Mouse (Mus musculus): ENCODE data around the gene 1110051M20Rik. TPM values are rescaled to one million over a fixed set of nuclear protein-coding genes. Genes with fewer than 3 reads are reported as not detected.

1110051M20Rik gene
- polyA plus RNA-seq, 1 experiment from 2014 or later, result 79.8 TPM

DNA sequence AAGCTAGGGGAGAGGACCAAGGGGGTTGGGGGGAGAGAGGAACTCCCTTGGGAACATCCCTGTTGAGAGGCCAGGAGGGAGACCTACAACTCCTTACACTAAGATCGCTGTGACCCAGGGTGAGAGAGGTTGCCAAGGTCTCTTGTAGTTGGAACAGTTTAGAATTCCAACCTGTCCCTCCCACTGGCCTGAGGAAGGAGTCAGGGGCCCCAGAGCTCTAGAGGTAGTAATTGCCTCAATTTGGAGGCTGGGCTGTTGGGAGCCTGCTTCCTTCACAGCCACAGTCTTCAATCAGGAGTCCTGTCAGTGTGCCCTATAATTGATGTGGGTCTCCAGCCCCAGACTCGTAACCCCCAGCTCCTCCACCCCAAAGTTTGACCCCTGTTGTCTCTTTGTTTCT is 17.7 kb upstream of the 1110051M20Rik start:
- Histone ChIP-seq H3K27ac (replicated peaks; ENCODE audit: low read depth, low read length) (no peak overlapping the region), H3K4me2 (ENCODE audit: low read depth, low read length) (0 out of 2 replicates have a peak overlapping the region, but pooled peaks have one; percentile 29), H3K27me3 (ENCODE audit: control insufficient read depth, insufficient read depth, low read length) (no peaks in the 10 kb centered on the region), H3K9ac (replicated peaks; ENCODE audit: low read length) (0 out of 2 replicates have a peak overlapping the region, but pooled peaks have one; percentile 1), H3K4me3 (ENCODE audit: low read depth, low read length) (no peak overlapping the region), H3K9me3 (replicated peaks; ENCODE audit: control insufficient read depth, low read length) (no peaks in the 10 kb centered on the region), H3K36me3 (replicated peaks; ENCODE audit: control insufficient read depth, insufficient read depth, low read depth, low read length) (no peaks in the 10 kb centered on the region), H3K4me1 (ENCODE audit: control insufficient read depth, insufficient read depth, low read length) (peaks cover 12% of the 10 kb centered on the region)
- ATAC-seq (replicated peaks; ENCODE audit: insufficient number of reproducible peaks, low FRiP score, low TSS enrichment, low read depth) (no peak), DNase-seq (ENCODE audit: low spot score) (peak; percentile 52)
- WGBS, result 7% methylated on average over 2 of the region's 2 CpGs

DNA sequence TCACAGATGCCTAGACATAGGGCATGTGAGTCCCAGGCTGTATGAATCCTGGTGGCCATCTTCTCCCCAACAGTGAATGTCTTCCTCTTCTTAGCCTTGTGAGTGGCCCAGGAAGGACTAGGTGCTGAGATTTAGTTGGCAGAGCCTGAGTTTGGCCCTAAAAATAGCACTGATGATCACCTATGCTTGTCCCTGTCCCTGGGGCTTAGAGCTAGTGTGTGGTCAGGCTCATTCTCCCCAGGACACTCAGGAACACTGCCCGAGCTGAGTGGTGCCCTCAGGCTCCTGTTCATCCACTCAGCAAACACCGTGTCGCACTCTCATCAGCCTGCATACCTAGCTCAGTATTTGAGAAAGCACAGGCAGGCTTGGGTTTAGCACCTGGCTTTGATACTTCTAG is 16.8 kb upstream of the 1110051M20Rik start:
- DNase-seq (ENCODE audit: low spot score), result no peak
- Histone ChIP-seq H3K27me3 (ENCODE audit: control insufficient read depth, insufficient read depth, low read length) (no peaks in the 10 kb centered on the region), H3K4me3 (ENCODE audit: low read depth, low read length) (no peak overlapping the region), H3K9me3 (replicated peaks; ENCODE audit: control insufficient read depth, low read length) (no peaks in the 10 kb centered on the region), H3K4me2 (ENCODE audit: low read depth, low read length) (0 out of 2 replicates have a peak overlapping the region, but pooled peaks have one; percentile 7), H3K27ac (replicated peaks; ENCODE audit: low read depth, low read length) (no peak overlapping the region), H3K4me1 (ENCODE audit: control insufficient read depth, insufficient read depth, low read length) (peaks cover 12% of the 10 kb centered on the region), H3K9ac (replicated peaks; ENCODE audit: low read length) (no peak overlapping the region), H3K36me3 (replicated peaks; ENCODE audit: control insufficient read depth, insufficient read depth, low read depth, low read length) (no peaks in the 10 kb centered on the region)
- no peak for ATAC-seq (replicated peaks; ENCODE audit: insufficient number of reproducible peaks, low FRiP score, low TSS enrichment, low read depth)
- WGBS, result 38% methylated on average over 3 of the region's 3 CpGs

DNA sequence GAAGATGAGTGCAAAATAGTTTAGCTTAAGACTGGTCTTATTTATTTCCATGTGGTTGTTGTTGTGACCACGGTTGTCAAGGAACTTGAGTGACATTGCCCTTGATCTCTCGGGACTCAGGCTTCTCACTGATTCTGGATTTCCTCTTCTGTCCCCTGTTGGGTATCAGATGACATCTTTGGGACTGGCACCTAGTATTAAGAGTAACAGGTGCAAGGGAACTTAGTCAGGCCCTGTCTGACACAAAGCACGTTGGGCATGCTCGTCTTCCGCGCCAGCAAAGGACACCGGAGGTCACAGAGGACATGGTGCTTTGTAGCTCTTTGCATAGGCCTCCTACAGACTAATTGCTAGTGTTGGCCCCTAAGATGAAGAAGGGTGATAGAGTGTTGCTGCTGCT is 16.3 kb upstream of the 1110051M20Rik start:
- Histone ChIP-seq H3K4me3 (ENCODE audit: low read depth, low read length) (no peak overlapping the region), H3K36me3 (replicated peaks; ENCODE audit: control insufficient read depth, insufficient read depth, low read depth, low read length) (no peaks in the 10 kb centered on the region), H3K4me2 (ENCODE audit: low read depth, low read length) (no peak overlapping the region), H3K27ac (replicated peaks; ENCODE audit: low read depth, low read length) (no peak overlapping the region), H3K27me3 (ENCODE audit: control insufficient read depth, insufficient read depth, low read length) (no peaks in the 10 kb centered on the region), H3K9me3 (replicated peaks; ENCODE audit: control insufficient read depth, low read length) (no peaks in the 10 kb centered on the region), H3K4me1 (ENCODE audit: control insufficient read depth, insufficient read depth, low read length) (peaks cover 12% of the 10 kb centered on the region), H3K9ac (replicated peaks; ENCODE audit: low read length) (no peak overlapping the region)
- no peak for DNase-seq (ENCODE audit: low spot score)
- 53% methylated on average over 7 of the region's 7 CpGs for WGBS
- ATAC-seq (replicated peaks; ENCODE audit: insufficient number of reproducible peaks, low FRiP score, low TSS enrichment, low read depth), result no peak

DNA sequence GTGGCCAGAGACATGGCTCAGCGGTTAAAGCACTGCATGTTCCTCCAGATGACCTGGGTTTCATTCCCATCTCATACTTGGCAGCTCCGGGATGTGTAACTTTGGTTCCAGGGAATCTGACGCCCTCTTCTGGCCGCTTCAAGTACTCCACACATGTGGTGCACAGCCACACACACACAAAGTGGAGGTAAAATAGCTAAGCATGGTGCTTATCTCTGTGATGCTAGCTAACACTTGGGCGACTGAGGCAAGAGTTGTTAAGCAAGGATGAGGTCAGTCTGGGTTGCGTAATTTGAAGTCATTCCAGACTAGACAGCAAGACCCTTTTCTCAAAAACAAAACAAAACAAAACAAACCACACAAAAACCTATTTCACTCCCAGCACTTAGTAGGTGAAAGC is 15.6 kb upstream of the 1110051M20Rik start:
- DNase-seq (ENCODE audit: low spot score) (no peak), ATAC-seq (replicated peaks; ENCODE audit: insufficient number of reproducible peaks, low FRiP score, low TSS enrichment, low read depth) (no peak)
- Histone ChIP-seq H3K9ac (replicated peaks; ENCODE audit: low read length) (no peak overlapping the region), H3K9me3 (replicated peaks; ENCODE audit: control insufficient read depth, low read length) (no peaks in the 10 kb centered on the region), H3K4me3 (ENCODE audit: low read depth, low read length) (no peak overlapping the region), H3K27ac (replicated peaks; ENCODE audit: low read depth, low read length) (no peak overlapping the region), H3K27me3 (ENCODE audit: control insufficient read depth, insufficient read depth, low read length) (no peaks in the 10 kb centered on the region), H3K4me1 (ENCODE audit: control insufficient read depth, insufficient read depth, low read length) (peaks cover 12% of the 10 kb centered on the region), H3K4me2 (ENCODE audit: low read depth, low read length) (no peak overlapping the region), H3K36me3 (replicated peaks; ENCODE audit: control insufficient read depth, insufficient read depth, low read depth, low read length) (no peaks in the 10 kb centered on the region)
- WGBS, result 94% methylated on average over 6 of the region's 6 CpGs

DNA sequence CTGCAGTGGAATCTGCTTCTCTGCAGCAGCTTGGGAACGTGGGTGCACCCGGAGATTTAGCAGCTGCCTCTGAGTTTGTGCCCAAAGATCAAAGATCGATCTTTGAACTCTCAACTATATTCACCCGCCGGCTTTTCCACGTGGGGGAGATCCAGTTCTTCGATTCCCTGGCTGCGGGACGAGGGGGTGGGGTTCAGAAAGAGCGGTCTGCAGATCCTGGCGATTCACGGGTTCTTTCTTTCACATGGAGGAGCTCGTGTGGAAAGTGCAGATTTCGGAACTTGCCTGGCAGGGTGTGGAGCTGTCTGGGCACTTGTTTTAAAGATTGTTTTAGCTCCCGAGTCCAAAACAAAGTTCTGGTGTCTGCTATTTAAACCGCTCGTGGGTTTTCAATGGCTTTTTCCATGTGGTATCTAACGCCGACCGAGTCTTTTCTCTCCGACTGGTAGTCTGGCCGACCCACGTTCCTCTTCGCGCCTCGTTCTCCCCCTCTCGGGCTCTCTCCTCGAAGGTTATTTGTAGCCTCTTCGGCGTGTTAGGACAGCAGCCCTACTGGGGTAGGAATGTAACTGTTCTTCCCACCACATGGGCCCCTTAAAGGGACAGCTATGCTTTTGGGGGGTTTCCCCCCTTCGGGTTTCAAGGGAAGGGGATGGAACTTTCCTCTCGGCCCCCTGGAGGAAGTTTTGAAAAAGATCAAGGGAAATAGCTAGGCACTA is 14.3 kb upstream of the 1110051M20Rik start:
- 0 out of 2 replicates have a peak, but pooled peaks have one; percentile 20 for ATAC-seq (replicated peaks; ENCODE audit: insufficient number of reproducible peaks, low FRiP score, low TSS enrichment, low read depth)
- Histone ChIP-seq H3K9me3 (replicated peaks; ENCODE audit: control insufficient read depth, low read length) (no peaks in the 10 kb centered on the region), H3K36me3 (replicated peaks; ENCODE audit: control insufficient read depth, insufficient read depth, low read depth, low read length) (no peaks in the 10 kb centered on the region), H3K4me2 (ENCODE audit: low read depth, low read length) (peak overlapping the region; percentile 72), H3K9ac (replicated peaks; ENCODE audit: low read length) (peak overlapping the region; percentile 78), H3K27ac (replicated peaks; ENCODE audit: low read depth, low read length) (peak overlapping the region; percentile 80), H3K4me1 (ENCODE audit: control insufficient read depth, insufficient read depth, low read length) (peaks cover 12% of the 10 kb centered on the region), H3K4me3 (ENCODE audit: low read depth, low read length) (peak overlapping the region; percentile 63), H3K27me3 (ENCODE audit: control insufficient read depth, insufficient read depth, low read length) (no peaks in the 10 kb centered on the region)
- DNase-seq (ENCODE audit: low spot score), result peak; percentile 85
- WGBS, result under 1% methylated on average over 32 of the region's 32 CpGs

DNA sequence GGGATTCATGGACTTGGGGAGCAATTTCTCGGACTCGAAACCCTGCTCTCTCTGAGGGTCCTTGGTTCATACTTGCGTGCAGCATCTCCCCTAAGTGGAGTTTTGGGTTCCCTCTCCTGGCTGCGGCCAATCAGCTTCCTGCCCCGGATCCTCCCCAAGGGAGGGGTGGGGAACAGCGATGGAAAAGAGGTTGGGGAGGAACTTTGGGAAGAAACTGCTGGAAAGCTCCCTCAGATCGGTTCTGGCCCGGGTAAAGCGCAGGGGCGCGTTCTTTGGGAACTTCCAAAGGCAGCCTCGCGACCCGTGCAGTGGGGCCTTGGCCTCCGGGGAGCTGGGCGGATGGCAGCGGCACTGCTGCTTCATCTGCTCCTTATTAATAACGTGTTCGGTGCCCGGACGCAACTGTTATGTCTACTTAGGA is 13.8 kb upstream of the 1110051M20Rik start:
- peak; percentile 35 for ATAC-seq (replicated peaks; ENCODE audit: insufficient number of reproducible peaks, low FRiP score, low TSS enrichment, low read depth)
- WGBS, result 0% methylated on average over 21 of the region's 21 CpGs
- H3K9ac ChIP-seq (replicated peaks; ENCODE audit: low read length), result peak overlapping the region; percentile 78
- H3K27ac ChIP-seq (replicated peaks; ENCODE audit: low read depth, low read length), result peak overlapping the region; percentile 80
- H3K27me3 ChIP-seq (ENCODE audit: control insufficient read depth, insufficient read depth, low read length), result no peaks in the 10 kb centered on the region
- peak; percentile 75 for DNase-seq (ENCODE audit: low spot score)
- no peaks in the 10 kb centered on the region for H3K9me3 ChIP-seq (replicated peaks; ENCODE audit: control insufficient read depth, low read length)
- peak overlapping the region; percentile 72 for H3K4me2 ChIP-seq (ENCODE audit: low read depth, low read length)
- H3K36me3 ChIP-seq (replicated peaks; ENCODE audit: control insufficient read depth, insufficient read depth, low read depth, low read length), result no peaks in the 10 kb centered on the region
- H3K4me3 ChIP-seq (ENCODE audit: low read depth, low read length), result peak overlapping the region; percentile 63
- peaks cover 12% of the 10 kb centered on the region for H3K4me1 ChIP-seq (ENCODE audit: control insufficient read depth, insufficient read depth, low read length)

DNA sequence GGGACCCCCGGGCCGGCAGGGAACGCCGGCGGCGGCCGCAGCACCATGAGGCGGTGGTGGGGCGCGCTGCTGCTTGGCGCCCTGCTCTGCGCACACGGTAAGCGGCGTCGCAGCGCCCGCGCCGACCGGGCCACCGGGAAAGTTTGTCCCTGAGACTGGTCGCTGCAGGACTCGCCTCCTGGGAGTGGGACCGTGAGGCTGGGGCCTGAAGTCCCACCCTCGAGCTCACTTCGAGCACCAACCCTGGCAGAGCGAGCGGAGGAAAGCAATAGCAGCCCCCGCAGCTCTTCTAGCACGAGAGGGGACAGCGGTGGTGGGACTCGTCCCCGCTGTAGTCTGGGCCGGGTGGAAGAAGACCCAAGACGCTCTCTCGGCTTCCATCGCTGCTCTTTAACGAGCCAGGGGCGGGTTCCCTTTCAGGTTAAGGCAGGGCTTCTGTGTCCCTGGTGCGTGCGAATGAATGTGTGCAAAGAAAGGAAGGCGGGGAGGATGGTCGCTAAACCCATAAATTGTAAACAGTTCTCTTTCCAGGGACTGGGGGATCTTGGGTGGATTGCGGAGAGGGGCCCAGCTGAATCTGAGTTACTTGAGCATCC is 13.2 kb upstream of the 1110051M20Rik start:
- no peaks in the 10 kb centered on the region for H3K9me3 ChIP-seq (replicated peaks; ENCODE audit: control insufficient read depth, low read length)
- H3K27ac ChIP-seq (replicated peaks; ENCODE audit: low read depth, low read length), result peak overlapping the region; percentile 80
- no peaks in the 10 kb centered on the region for H3K27me3 ChIP-seq (ENCODE audit: control insufficient read depth, insufficient read depth, low read length)
- DNase-seq (ENCODE audit: low spot score), result no peak
- peak overlapping the region; percentile 63 for H3K4me3 ChIP-seq (ENCODE audit: low read depth, low read length)
- H3K9ac ChIP-seq (replicated peaks; ENCODE audit: low read length), result peak overlapping the region; percentile 78
- peak overlapping the region; percentile 72 for H3K4me2 ChIP-seq (ENCODE audit: low read depth, low read length)
- peak; percentile 45 for ATAC-seq (replicated peaks; ENCODE audit: insufficient number of reproducible peaks, low FRiP score, low TSS enrichment, low read depth)
- H3K36me3 ChIP-seq (replicated peaks; ENCODE audit: control insufficient read depth, insufficient read depth, low read depth, low read length), result no peaks in the 10 kb centered on the region
- peaks cover 12% of the 10 kb centered on the region for H3K4me1 ChIP-seq (ENCODE audit: control insufficient read depth, insufficient read depth, low read length)
- WGBS, result under 1% methylated on average over 45 of the region's 45 CpGs

DNA sequence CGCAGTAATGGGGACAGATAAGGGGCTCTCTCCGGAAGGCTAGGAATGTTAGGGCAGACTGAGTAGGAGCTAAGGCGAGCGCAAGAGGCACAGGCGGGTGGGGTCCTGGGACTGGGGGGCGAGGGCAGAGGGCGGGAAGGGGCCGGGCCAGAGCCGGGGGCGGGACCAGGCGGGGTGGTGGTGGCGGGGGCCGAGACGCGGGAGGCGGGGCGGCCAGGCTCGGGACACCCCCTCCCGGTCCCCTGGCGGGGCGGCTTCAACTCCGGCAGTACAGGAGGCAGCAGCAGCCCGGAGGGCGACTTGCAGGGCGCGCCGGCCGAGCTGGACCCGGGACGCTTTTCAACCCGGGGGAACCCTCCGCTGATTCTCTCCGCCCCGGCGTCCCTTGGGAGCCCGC is 12.8 kb upstream of the 1110051M20Rik start, which contains the start of gene Lrp4:
Lrp4 (plus strand) TSS at position 253 of the 397 bp plus-strand sequence.
- DNase-seq (ENCODE audit: low spot score) (peak; percentile 73), ATAC-seq (replicated peaks; ENCODE audit: insufficient number of reproducible peaks, low FRiP score, low TSS enrichment, low read depth) (peak; percentile 75)
- WGBS, result 1% methylated on average over 17 of the region's 36 CpGs
- peak within 1 kb of the TSS; percentile 78 for H3K9ac ChIP-seq (replicated peaks; ENCODE audit: low read length)
- peak within 1 kb of the TSS; percentile 63 for H3K4me3 ChIP-seq (ENCODE audit: low read depth, low read length)
- peaks cover 7% of the 10 kb centered on the region for H3K4me1 ChIP-seq (ENCODE audit: control insufficient read depth, insufficient read depth, low read length)
- H3K4me2 ChIP-seq (ENCODE audit: low read depth, low read length), result peak within 1 kb of the TSS; percentile 72
- no peaks in the 10 kb centered on the region for H3K27me3 ChIP-seq (ENCODE audit: control insufficient read depth, insufficient read depth, low read length)
- H3K36me3 ChIP-seq (replicated peaks; ENCODE audit: control insufficient read depth, insufficient read depth, low read depth, low read length), result no peaks in the 10 kb centered on the region
- H3K27ac ChIP-seq (replicated peaks; ENCODE audit: low read depth, low read length), result peak within 1 kb of the TSS; percentile 80
- H3K9me3 ChIP-seq (replicated peaks; ENCODE audit: control insufficient read depth, low read length), result no peaks in the 10 kb centered on the region
